ENCODE assay signal across 10 mouse cellular contexts in the genomic region with DNA sequence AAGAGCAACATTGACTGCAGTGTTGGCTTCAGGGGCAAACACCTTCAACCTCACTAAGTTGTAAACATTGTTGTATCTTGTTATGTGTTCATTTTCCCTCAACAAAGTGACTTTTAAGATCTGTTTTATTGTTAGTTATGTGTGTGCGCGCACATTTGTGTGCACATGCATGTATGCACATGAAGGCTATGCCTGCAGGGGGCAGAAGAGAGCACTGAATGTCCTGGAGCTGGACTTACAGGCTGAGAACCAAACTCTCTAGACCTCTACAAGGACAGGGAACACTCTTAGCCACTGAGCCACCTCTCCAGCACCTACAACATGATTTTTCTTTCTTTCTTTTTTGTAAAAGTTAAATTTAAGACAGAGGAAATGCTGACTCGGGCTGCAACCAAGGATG.
DNase-seq lines count a peak whose midpoint lies in the region; ATAC-seq and TF ChIP-seq lines count a peak whose summit lies in the region.
"Had no signal": no experiment of that assay in that cellular context is flagged by ENCODE, and none has a peak within 500 bp of the region (broad histone marks: within the 10 kb centered on the region; RNA-seq: fewer than 3 reads in every experiment).

No protein-coding gene starts in this region.

- H3K4me2 ChIP-seq in lung, postnatal 0 days (replicated peaks; ENCODE audit: low read depth, low read length): no peak overlapping the region
- no peak overlapping the region for H3K4me2 ChIP-seq in stomach, postnatal 0 days (replicated peaks; ENCODE audit: low read depth)
- H3K4me2 ChIP-seq: lung, embryonic 15.5 days had no signal

- no peak for ATAC-seq in cerebellum, adult (ENCODE audit: insufficient number of reproducible peaks, low FRiP score, low TSS enrichment)
- no peak for ATAC-seq in lung, postnatal 0 days
- ATAC-seq in stomach, postnatal 0 days (ENCODE audit: low FRiP score, low TSS enrichment): no peak

- H3K9me3 ChIP-seq in lung, postnatal 0 days (ENCODE audit: low read length): no peaks in the 10 kb centered on the region
- no peaks in the 10 kb centered on the region for H3K9me3 ChIP-seq in stomach, postnatal 0 days (ENCODE audit: control insufficient read depth, low read length)
- no peaks in the 10 kb centered on the region for H3K9me3 ChIP-seq in heart, embryonic 10.5 days
- H3K9me3 ChIP-seq: lung, embryonic 15.5 days had no signal

- H3K27ac ChIP-seq in lung, postnatal 0 days (ENCODE audit: low read length): no peak overlapping the region
- no peak overlapping the region for H3K27ac ChIP-seq in stomach, postnatal 0 days (replicated peaks)
- no peak overlapping the region for H3K27ac ChIP-seq in heart, embryonic 10.5 days
- H3K27ac ChIP-seq: lung, embryonic 15.5 days had no signal

- TF ChIP-seq EP300 in lung, postnatal 0 days (IDR thresholded peaks at IDR 0.05): no peak
- no peak for TF ChIP-seq EP300 in stomach, postnatal 0 days (optimal IDR thresholded peaks at IDR 0.05)

- TF ChIP-seq CTCF in lung, postnatal 0 days (IDR thresholded peaks at IDR 0.05): peak; percentile 26; the same call in 1 of the 2 replicates
- TF ChIP-seq CTCF in stomach, postnatal 0 days (IDR thresholded peaks at IDR 0.05; ENCODE audit: low read depth): peak; percentile 35; the same call in 1 of the 2 replicates

- H3K9ac ChIP-seq in lung, postnatal 0 days (replicated peaks; ENCODE audit: low read depth): no peak overlapping the region
- H3K9ac ChIP-seq in stomach, postnatal 0 days (ENCODE audit: low read length): no peak overlapping the region
- H3K9ac ChIP-seq: lung, embryonic 15.5 days had no signal

- peak; percentile 17 to 61 for DNase-seq in cerebellum, postnatal 14 days
- no peak for DNase-seq in lung, postnatal 0 days (ENCODE audit: low spot score)
- DNase-seq in lung, postnatal 14 days: no peak
- peak; percentile 28 for DNase-seq in WW6 (ENCODE audit: low read depth, low spot score)
- no peak for DNase-seq in stomach, postnatal 0 days (ENCODE audit: low spot score)
- no peak for DNase-seq in heart, embryonic 10.5 days (ENCODE audit: low spot score)
- DNase-seq in heart, adult 18-20 months: no peak
- DNase-seq: gastrocnemius, postnatal 10 days had no signal

- 88% methylated on average over 3 of the region's 3 CpGs for WGBS in lung, postnatal 0 days
- 93% methylated on average over 3 of the region's 3 CpGs for WGBS in stomach, postnatal 0 days
- 93% methylated on average over 3 of the region's 3 CpGs for WGBS in heart, embryonic 10.5 days

- no peak overlapping the region for H3K4me3 ChIP-seq in lung, postnatal 0 days (ENCODE audit: low read depth, low read length)
- no peak overlapping the region for H3K4me3 ChIP-seq in stomach, postnatal 0 days (ENCODE audit: low read depth, low read length)
- no peak overlapping the region for H3K4me3 ChIP-seq in heart, embryonic 10.5 days
- H3K4me3 ChIP-seq: lung, embryonic 15.5 days had no signal

- no peaks in the 10 kb centered on the region for H3K27me3 ChIP-seq in lung, postnatal 0 days (replicated peaks; ENCODE audit: insufficient read depth, low read length)
- no peaks in the 10 kb centered on the region for H3K27me3 ChIP-seq in stomach, postnatal 0 days (ENCODE audit: control insufficient read depth, insufficient read depth, low read length)
- H3K27me3 ChIP-seq in heart, embryonic 10.5 days (ENCODE audit: insufficient read depth, poor library complexity, severe bottlenecking): no peaks in the 10 kb centered on the region
- H3K27me3 ChIP-seq: lung, embryonic 15.5 days had no signal

- no peaks in the 10 kb centered on the region for H3K36me3 ChIP-seq in lung, postnatal 0 days (ENCODE audit: insufficient read depth, low read length)
- H3K36me3 ChIP-seq in stomach, postnatal 0 days (ENCODE audit: control insufficient read depth, insufficient read depth, low read length): no peaks in the 10 kb centered on the region
- no peaks in the 10 kb centered on the region for H3K36me3 ChIP-seq in heart, embryonic 10.5 days
- H3K36me3 ChIP-seq: lung, embryonic 15.5 days had no signal

- H3K4me1 ChIP-seq in lung, postnatal 0 days (ENCODE audit: insufficient read depth, low read depth, low read length): no peaks in the 10 kb centered on the region
- H3K4me1 ChIP-seq in stomach, postnatal 0 days (replicated peaks; ENCODE audit: control insufficient read depth, insufficient read depth): no peaks in the 10 kb centered on the region
- H3K4me1 ChIP-seq in heart, embryonic 10.5 days: no peaks in the 10 kb centered on the region
- H3K4me1 ChIP-seq: lung, embryonic 15.5 days had no signal

Comparison
In these comparisons a context has a peak if more than half of its experiments do, and no peak if none do; other contexts are left out.
1. DNase-seq: peak in cerebellum, postnatal 14 days (2 of 2) and WW6 (single experiment); none in lung, postnatal 0 days (single experiment), lung, postnatal 14 days (single experiment), stomach, postnatal 0 days (single experiment), heart, embryonic 10.5 days (single experiment) and heart, adult 18-20 months (0 of 2).